Mouse (Mus musculus) myocyte (in vitro differentiated cells): Measurements from ENCODE around the gene Herc3. TPM values are rescaled to one million over a fixed set of nuclear protein-coding genes. Genes with fewer than 3 reads are reported as not detected.

ENCODE experiments used
- H3K27me3 ChIP-seq: one replicate; pipeline ENCODE4 v1.6.1; 2011; ENCODE audit not compliant: control insufficient read depth, insufficient read depth, insufficient read length
- H3K36me3 ChIP-seq: one replicate; pipeline ENCODE4 v1.6.1; 2011; ENCODE audit not compliant: control insufficient read depth, insufficient read depth
- H3K4me2 ChIP-seq: one replicate; pipeline ENCODE4 v1.6.1; 2011; ENCODE audit warnings: low read depth, control low read depth
- H3K4me3 ChIP-seq: one replicate; pipeline ENCODE4 v1.5.1; 2011; ENCODE audit warnings: mild to moderate bottlenecking, control low read depth, moderate library complexity
- H3K79me2 ChIP-seq: one replicate; pipeline ENCODE4 v1.6.1; 2011; ENCODE audit not compliant: control insufficient read depth, insufficient read depth
- H3ac ChIP-seq: one replicate; pipeline ENCODE4 v1.6.1; 2011; ENCODE audit not compliant: control insufficient read depth, insufficient read length
- CEBPB ChIP-seq: IDR thresholded peaks from 2 replicates; pipeline ENCODE4 v1.6.1; 2011; ENCODE audit warnings: mild to moderate bottlenecking, moderate library complexity; ENCODE audit not compliant: poor library complexity, insufficient read depth, severe bottlenecking
- E2F4 ChIP-seq: IDR thresholded peaks from one replicate; pipeline ENCODE4 v1.6.1; 2011; ENCODE audit warnings: mild to moderate bottlenecking, control low read depth, moderate library complexity; ENCODE audit not compliant: insufficient read depth
- MAX ChIP-seq: IDR thresholded peaks from one replicate; pipeline ENCODE4 v1.6.1; 2011; ENCODE audit warnings: low read depth, mild to moderate bottlenecking, control low read depth
- MYOD1 ChIP-seq, 3 experiments: IDR thresholded peaks; one replicate each; pipeline ENCODE4 v1.6.1; 2011; ENCODE audit warnings: control low read depth in 2 of 3, low read depth in 2 of 3, mild to moderate bottlenecking in 2 of 3, moderate library complexity in 1 of 3; ENCODE audit not compliant: insufficient read length in 2 of 3, control insufficient read depth in 1 of 3
- MYOG ChIP-seq, 3 experiments: IDR thresholded peaks; one replicate each; pipeline ENCODE4 v1.6.1; 2011; ENCODE audit warnings: control low read depth in 2 of 3, low read depth in 2 of 3, mild to moderate bottlenecking in 2 of 3; ENCODE audit not compliant: insufficient read length in 2 of 3, control insufficient read depth in 1 of 3, insufficient read depth in 1 of 3
- POLR2A ChIP-seq: IDR thresholded peaks from one replicate; pipeline ENCODE4 v1.6.1; 2011; ENCODE audit warnings: low read depth, mild to moderate bottlenecking, control low read depth, moderate library complexity; ENCODE audit not compliant: insufficient read length
- POLR2AphosphoS2 ChIP-seq: IDR thresholded peaks from one replicate; pipeline ENCODE4 v1.6.1; 2011; ENCODE audit warnings: low read depth, control low read depth; ENCODE audit not compliant: insufficient read length
- REST ChIP-seq: IDR thresholded peaks from one replicate; pipeline ENCODE4 v1.6.1; 2011; ENCODE audit warnings: mild to moderate bottlenecking, control low read depth, moderate library complexity; ENCODE audit not compliant: insufficient read depth, insufficient read length
- SRF ChIP-seq: IDR thresholded peaks from one replicate; pipeline ENCODE4 v1.6.1; 2011; ENCODE audit warnings: low read depth; ENCODE audit not compliant: control insufficient read depth, insufficient read length
- TCF12 ChIP-seq: IDR thresholded peaks from one replicate; pipeline ENCODE4 v1.6.1; 2011; ENCODE audit warnings: mild to moderate bottlenecking, control low read depth; ENCODE audit not compliant: poor library complexity, insufficient read depth, severe bottlenecking
- TCF3 ChIP-seq: IDR thresholded peaks from one replicate; pipeline ENCODE4 v1.6.1; 2011; ENCODE audit warnings: low read depth, control low read depth; ENCODE audit not compliant: insufficient read length
- USF1 ChIP-seq: IDR thresholded peaks from one replicate; pipeline ENCODE4 v1.6.1; 2011; ENCODE audit warnings: low read depth, mild to moderate bottlenecking, control low read depth, moderate library complexity
- polyA plus RNA-seq: library from polyadenylated mRNA; unstranded; fragments of >200 nt; fragmentation: generic; extraction: Trizol; gene quantifications from one replicate; pipeline ENCODE4 v1.2.1, GENCODE M21; 2012; ENCODE audit warnings: missing spikeins

The Herc3 gene
- polyA plus RNA-seq, 1 experiment: 4.5 TPM

- Histone ChIP-seq H3K27me3 (no peaks in the 10 kb centered on the region), H3K79me2 (no peaks in the 10 kb centered on the region), H3K4me3 (no peak overlapping the region), H3K36me3 (no peaks in the 10 kb centered on the region), H3ac (no peak overlapping the region), H3K4me2 (no peak overlapping the region)
- TF ChIP-seq MAX (no peak), MYOD1 (IDR thresholded peaks at IDR 0.05; ENCODE audit: control insufficient read depth in 1 of 3, insufficient read length in 2 of 3, low read depth in 2 of 3) (peak in 2 of 3 experiments; percentile 45 to 62), E2F4 (no peak), USF1 (no peak), POLR2AphosphoS2 (no peak), SRF (no peak), TCF12 (no peak), MYOG (IDR thresholded peaks at IDR 0.05; ENCODE audit: control insufficient read depth in 1 of 3, insufficient read depth in 1 of 3, insufficient read length in 2 of 3, low read depth in 2 of 3) (no peak)
Observed at GRCm38 (mm10) chr6:58844188-58844822, 13.0 kb downstream of the Herc3 start.

- Histone ChIP-seq H3K79me2 (no peaks in the 10 kb centered on the region), H3K36me3 (no peaks in the 10 kb centered on the region), H3K27me3 (no peaks in the 10 kb centered on the region), H3K4me2 (peak overlapping the region; percentile 61), H3K4me3 (no peak overlapping the region), H3ac (no peak overlapping the region)
- no peak for TF ChIP-seq MYOD1 (IDR thresholded peaks at IDR 0.05; ENCODE audit: control insufficient read depth in 1 of 3, insufficient read length in 2 of 3, low read depth in 2 of 3)
- no peak for TF ChIP-seq MYOG (IDR thresholded peaks at IDR 0.05; ENCODE audit: control insufficient read depth in 1 of 3, insufficient read depth in 1 of 3, insufficient read length in 2 of 3, low read depth in 2 of 3)
- TF ChIP-seq POLR2AphosphoS2: no peak
- TF ChIP-seq MAX: no peak
- no peak for TF ChIP-seq SRF
- no peak for TF ChIP-seq POLR2A
- no peak for TF ChIP-seq USF1
- no peak for TF ChIP-seq E2F4
- no peak for TF ChIP-seq TCF12
- no peak for TF ChIP-seq TCF3
- no peak for TF ChIP-seq CEBPB
- TF ChIP-seq REST: no peak
Observed at GRCm38 (mm10) chr6:58846850-58847692, 15.8 kb downstream of the Herc3 start.

- H3K4me2 ChIP-seq: peak overlapping the region; percentile 61
- no peak overlapping the region for H3ac ChIP-seq
Observed at GRCm38 (mm10) chr6:58847836-58848235, 16.6 kb downstream of the Herc3 start.

GRCm38 (mm10) chr6:58849356-58849755 is 18.1 kb downstream of the Herc3 start:
- H3ac ChIP-seq: no peak overlapping the region
- H3K27me3 ChIP-seq: no peaks in the 10 kb centered on the region
- H3K4me2 ChIP-seq: no peak overlapping the region
- no peaks in the 10 kb centered on the region for H3K79me2 ChIP-seq
- H3K36me3 ChIP-seq: no peaks in the 10 kb centered on the region
- H3K4me3 ChIP-seq: no peak overlapping the region
- TF ChIP-seq TCF12 (no peak), POLR2A (no peak), E2F4 (no peak), TCF3 (no peak)

More at GRCm38 (mm10) chr6:58847836-58848235, 16.6 kb downstream of the Herc3 start:
- H3K36me3 ChIP-seq: no peaks in the 10 kb centered on the region
- H3K4me3 ChIP-seq: no peak overlapping the region
- H3K79me2 ChIP-seq: no peaks in the 10 kb centered on the region
- H3K27me3 ChIP-seq: no peaks in the 10 kb centered on the region
- TF ChIP-seq CEBPB (no peak), MYOD1 (IDR thresholded peaks at IDR 0.05; ENCODE audit: control insufficient read depth in 1 of 3, insufficient read length in 2 of 3, low read depth in 2 of 3) (no peak), POLR2A (no peak), SRF (no peak), MAX (no peak), TCF3 (no peak), POLR2AphosphoS2 (no peak), USF1 (no peak), TCF12 (no peak), REST (no peak), MYOG (IDR thresholded peaks at IDR 0.05; ENCODE audit: control insufficient read depth in 1 of 3, insufficient read depth in 1 of 3, insufficient read length in 2 of 3, low read depth in 2 of 3) (no peak), E2F4 (no peak)
